In the genomic region with DNA sequence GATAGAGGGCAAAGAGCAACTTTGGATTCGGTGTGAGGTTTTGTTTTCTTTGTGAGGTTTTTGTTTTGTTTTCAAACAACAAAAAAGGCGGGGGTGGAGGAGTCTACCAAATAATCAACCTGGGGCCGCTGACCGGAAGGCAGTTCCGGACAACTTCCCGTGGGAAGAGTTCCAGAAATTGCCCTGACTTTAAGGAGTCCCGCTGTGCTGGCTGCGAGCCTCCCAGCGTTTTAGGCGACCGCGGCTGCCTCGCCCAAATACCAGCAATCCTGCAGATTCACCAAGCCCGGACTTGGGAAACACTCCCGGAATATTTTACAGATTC, we compare ENCODE assay signal across 8 mouse cellular contexts. TPM values are rescaled to one million over a fixed set of nuclear protein-coding genes. Genes with fewer than 3 reads are reported as not detected.
DNase-seq lines count a peak whose midpoint lies in the region; ATAC-seq and TF ChIP-seq lines count a peak whose summit lies in the region.

No protein-coding gene starts in this region.

- WGBS in embryonic facial prominence, embryonic 13.5 days: 1% methylated on average over 15 of the region's 15 CpGs
- WGBS in limb, embryonic 11.5 days: 1% methylated on average over 15 of the region's 15 CpGs

- no peaks in the 10 kb centered on the region for H3K36me3 ChIP-seq in embryonic facial prominence, embryonic 13.5 days
- no peaks in the 10 kb centered on the region for H3K36me3 ChIP-seq in limb, embryonic 11.5 days (ENCODE audit: control insufficient read depth, insufficient read depth, low read length)
- no peaks in the 10 kb centered on the region for H3K36me3 ChIP-seq in myocyte (ENCODE audit: control insufficient read depth, insufficient read depth)

- H3K4me1 ChIP-seq in embryonic facial prominence, embryonic 13.5 days: peaks cover 19% of the 10 kb centered on the region
- peaks cover 30% of the 10 kb centered on the region for H3K4me1 ChIP-seq in limb, embryonic 11.5 days (ENCODE audit: control insufficient read depth, insufficient read depth, low read length)

- DNase-seq in thymus, postnatal 0 days (ENCODE audit: low spot score): peak; percentile 1
- DNase-seq in thymus, postnatal 25 days: no peak
- DNase-seq in heart, postnatal 14 days: peak; percentile 50 to 68
- peak; percentile 63 for DNase-seq in limb, embryonic 11.5 days (ENCODE audit: low spot score)
- no peak for DNase-seq in natural killer cell, adult 2 months (ENCODE audit: low spot score in 2 of 2)
- DNase-seq in spleen, adult 12 weeks (ENCODE audit: low spot score): no peak

- H3K9me3 ChIP-seq in embryonic facial prominence, embryonic 13.5 days: no peaks in the 10 kb centered on the region
- H3K9me3 ChIP-seq in limb, embryonic 11.5 days (ENCODE audit: control insufficient read depth, low read length): no peaks in the 10 kb centered on the region

- H3K4me2 ChIP-seq in embryonic facial prominence, embryonic 13.5 days: peak overlapping the region; percentile 99
- peak overlapping the region; percentile 98 for H3K4me2 ChIP-seq in limb, embryonic 11.5 days (ENCODE audit: low read depth, severe bottlenecking)
- H3K4me2 ChIP-seq in myocyte (ENCODE audit: low read depth): peak overlapping the region; percentile 74

- H3K4me3 ChIP-seq in embryonic facial prominence, embryonic 13.5 days: peak overlapping the region; percentile 51
- peak overlapping the region; percentile 38 for H3K4me3 ChIP-seq in limb, embryonic 11.5 days (ENCODE audit: low read depth, low read length)
- H3K4me3 ChIP-seq in myocyte: peak overlapping the region; percentile 18

- no peaks in the 10 kb centered on the region for H3K79me2 ChIP-seq in myocyte (ENCODE audit: control insufficient read depth, insufficient read depth)

- no peak overlapping the region for H3ac ChIP-seq in myocyte (ENCODE audit: control insufficient read depth, insufficient read length)

- no peak for TF ChIP-seq POLR2A in myocyte (IDR thresholded peaks at IDR 0.05; ENCODE audit: insufficient read length, low read depth)

- no peak for ATAC-seq in embryonic facial prominence, embryonic 13.5 days (ENCODE audit: insufficient number of reproducible peaks, insufficient read depth, low FRiP score, low TSS enrichment, low read depth)
- no peak for ATAC-seq in limb, embryonic 11.5 days (ENCODE audit: insufficient number of reproducible peaks, low FRiP score, low TSS enrichment, low read depth)

- H3K27me3 ChIP-seq in embryonic facial prominence, embryonic 13.5 days: peaks cover 76% of the 10 kb centered on the region
- peaks cover 7% of the 10 kb centered on the region; the same call in 1 of the 2 replicates for H3K27me3 ChIP-seq in limb, embryonic 11.5 days (ENCODE audit: control insufficient read depth, insufficient read depth, low read length)
- H3K27me3 ChIP-seq in myocyte (ENCODE audit: control insufficient read depth, insufficient read depth, insufficient read length): peaks cover 60% of the 10 kb centered on the region

- no peak overlapping the region for H3K27ac ChIP-seq in embryonic facial prominence, embryonic 13.5 days
- no peak overlapping the region for H3K27ac ChIP-seq in limb, embryonic 11.5 days (replicated peaks; ENCODE audit: low read depth, low read length)

- H3K9ac ChIP-seq in embryonic facial prominence, embryonic 13.5 days: peak overlapping the region; percentile 70
- H3K9ac ChIP-seq in limb, embryonic 11.5 days (ENCODE audit: low read length): no peak overlapping the region

- intact Hi-C loops in heart, postnatal 14 days (cut with DNase I): loop anchor here (5.0 kb wide), 1 partner anchor 162 kb away; no protein-coding TSS in a partner anchor

TF ChIP-seq in myocyte, 11 proteins besides CTCF, POLR2A, EP300 and RAD21:
- TF ChIP-seq TCF3 (IDR thresholded peaks at IDR 0.05; ENCODE audit: insufficient read length, low read depth) (no peak), POLR2AphosphoS2 (IDR thresholded peaks at IDR 0.05; ENCODE audit: insufficient read length, low read depth) (no peak), SRF (IDR thresholded peaks at IDR 0.05; ENCODE audit: control insufficient read depth, insufficient read length, low read depth) (no peak), TCF12 (IDR thresholded peaks at IDR 0.05; ENCODE audit: insufficient read depth, poor library complexity, severe bottlenecking) (no peak), CEBPB (IDR thresholded peaks at IDR 0.05; ENCODE audit: insufficient read depth, poor library complexity, severe bottlenecking) (no peak), MAX (IDR thresholded peaks at IDR 0.05; ENCODE audit: low read depth) (no peak), E2F4 (IDR thresholded peaks at IDR 0.05; ENCODE audit: insufficient read depth) (no peak), MYOG (IDR thresholded peaks at IDR 0.05; ENCODE audit: control insufficient read depth in 1 of 3, insufficient read depth in 1 of 3, insufficient read length in 2 of 3, low read depth in 2 of 3) (no peak), USF1 (IDR thresholded peaks at IDR 0.05; ENCODE audit: low read depth) (no peak), MYOD1 (IDR thresholded peaks at IDR 0.05; ENCODE audit: control insufficient read depth in 1 of 3, insufficient read length in 2 of 3, low read depth in 2 of 3) (no peak), REST (IDR thresholded peaks at IDR 0.05; ENCODE audit: insufficient read depth, insufficient read length) (no peak)

RNA-seq across cellular contexts. Expression of gene Rnf220, which starts 13.0 kb away (rescaled TPM):
- 69.2 and 74.0 TPM in 2 replicates for polyA plus RNA-seq in thymus, postnatal 0 days (2015; fragmentation: Nextera tagmentation; extraction: Ambion mirVana)
- polyA plus RNA-seq in embryonic facial prominence, embryonic 13.5 days (2015; fragmentation: Nextera tagmentation; extraction: Ambion mirVana): 86.7 and 89.9 TPM in 2 replicates
- 10 to 100 TPM; 31.6 to 35.3 TPM for total RNA-seq in heart, postnatal 14 days (2021)
- polyA plus RNA-seq in limb, embryonic 11.5 days (2014; fragmentation: Nextera tagmentation; extraction: Ambion mirVana): 69.8 and 78.5 TPM in 2 replicates
- 60.4 TPM for polyA plus RNA-seq in myocyte (2012; fragmentation: generic; extraction: Trizol)

Comparison
In these comparisons a context has a peak if more than half of its experiments do, and no peak if none do; other contexts are left out.
1. DNase-seq: peak in thymus, postnatal 0 days (single experiment), heart, postnatal 14 days (2 of 2) and limb, embryonic 11.5 days (single experiment); none in thymus, postnatal 25 days (single experiment), natural killer cell, adult 2 months (0 of 2) and spleen, adult 12 weeks (single experiment).
2. Peak in every context shown above with its lines, with median percentiles within 50 percentile points of each other: H3K4me2 ChIP-seq and H3K4me3 ChIP-seq.